Mouse (Mus musculus) inflammation-experienced regulatory T-cells, adult 6 months (primary cell): ENCODE results near the gene Fam71a. TPM values are rescaled to one million over a fixed set of nuclear protein-coding genes. Genes with fewer than 3 reads are reported as not detected.

Experiments
- ATAC-seq: one replicate; pipeline ENCODE4 v1.8.0; 2017
- polyA plus RNA-seq, 3 experiments: library from polyadenylated mRNA; unstranded; fragments of 100-300 nt; shearing (Covaris generic); gene quantifications; one replicate each; pipeline ENCODE4 v1.2.1; 2017

Gene Fam71a
- not detected for polyA plus RNA-seq

DNA sequence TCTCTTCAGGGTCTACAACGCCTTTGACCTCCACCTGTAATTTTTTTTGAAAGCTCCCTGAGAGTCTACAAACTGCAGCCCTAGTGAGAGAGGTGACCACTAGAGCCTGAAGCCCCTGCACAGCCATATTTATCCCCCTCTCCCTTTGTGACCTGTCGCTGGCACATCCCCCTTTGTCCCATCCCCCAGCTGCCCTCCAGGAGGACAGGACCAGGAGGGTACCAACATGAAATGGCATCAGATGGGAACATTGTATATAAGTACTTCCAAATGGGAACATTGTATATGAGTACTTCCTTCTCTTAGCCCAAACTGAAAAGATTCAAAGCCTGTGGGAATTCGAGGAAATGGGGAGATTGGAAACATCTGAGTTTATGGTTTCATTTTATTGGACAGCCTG, at the start of gene Fam71a:
TSS of gene Fam71a (minus strand) at position 101 of the 400 bp plus-strand sequence.
- no peak for ATAC-seq

DNA sequence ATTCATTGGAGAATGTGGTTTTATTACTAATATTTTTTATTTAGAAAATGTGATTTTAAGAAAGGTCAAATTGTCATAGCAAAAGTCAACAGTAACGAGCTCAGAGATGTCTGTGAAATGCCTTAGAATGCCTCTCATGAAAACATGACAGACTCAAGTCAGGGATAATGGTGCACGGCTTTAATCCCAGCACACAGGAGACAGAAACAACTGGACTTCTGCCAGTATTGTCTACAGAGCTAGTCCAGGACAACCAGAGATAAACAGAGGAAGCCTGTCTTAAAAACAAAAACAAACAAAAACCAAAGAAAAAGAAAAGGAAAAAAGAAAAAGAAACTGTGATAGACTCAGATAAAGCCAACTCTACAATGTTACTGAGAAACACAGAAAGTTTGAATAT, 46.5 kb upstream of the Fam71a start:
- no peak for ATAC-seq

- no peak for ATAC-seq
Observed at GRCm38 (mm10) chr1:191205791-191206190, 41.2 kb upstream of the Fam71a start.

DNA sequence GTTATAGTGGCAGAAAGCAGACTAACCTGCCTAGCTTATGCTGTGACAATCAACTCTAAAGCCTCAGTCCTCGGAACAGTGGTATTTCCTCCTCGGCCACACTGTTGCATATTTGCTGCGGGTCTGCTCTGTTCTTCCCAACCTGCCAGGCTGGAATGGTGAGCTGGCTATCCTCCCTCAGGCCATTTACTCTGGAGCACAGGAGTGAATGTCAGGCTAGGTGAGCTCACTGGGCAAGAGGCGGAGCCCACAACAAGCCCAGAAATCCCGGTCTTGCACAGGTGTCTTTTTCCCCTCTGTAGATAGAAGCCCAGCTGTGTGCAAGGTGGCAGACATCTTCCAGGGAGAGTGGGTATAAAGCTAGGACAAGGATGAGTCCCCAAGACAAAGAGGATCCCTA, 40.3 kb upstream of the Fam71a start:
- ATAC-seq = no peak

DNA sequence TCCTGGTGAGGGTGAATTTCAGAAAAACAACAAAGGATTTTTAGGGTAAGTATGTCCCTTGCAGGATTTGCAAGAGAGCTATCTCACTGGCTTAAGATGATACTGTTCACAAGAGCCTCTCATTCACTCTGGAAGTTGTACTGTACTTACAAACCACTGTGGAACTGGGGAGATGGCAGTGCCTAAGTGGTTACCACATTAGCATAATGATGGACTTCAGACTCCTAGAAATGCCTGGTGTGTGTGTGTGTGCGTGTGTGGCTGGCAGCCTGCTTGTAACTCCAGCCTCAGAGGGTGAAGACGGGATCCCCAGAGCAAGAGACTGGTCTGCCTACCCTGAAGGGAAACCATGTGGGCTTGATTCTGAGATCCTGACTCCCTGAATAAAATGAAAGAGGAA, 38.9 kb upstream of the Fam71a start:
- ATAC-seq = no peak

GRCm38 (mm10) chr1:191202208-191202952, 37.8 kb upstream of the Fam71a start:
- ATAC-seq = no peak

GRCm38 (mm10) chr1:191200816-191201602, 36.4 kb upstream of the Fam71a start:
- ATAC-seq = no peak

DNA sequence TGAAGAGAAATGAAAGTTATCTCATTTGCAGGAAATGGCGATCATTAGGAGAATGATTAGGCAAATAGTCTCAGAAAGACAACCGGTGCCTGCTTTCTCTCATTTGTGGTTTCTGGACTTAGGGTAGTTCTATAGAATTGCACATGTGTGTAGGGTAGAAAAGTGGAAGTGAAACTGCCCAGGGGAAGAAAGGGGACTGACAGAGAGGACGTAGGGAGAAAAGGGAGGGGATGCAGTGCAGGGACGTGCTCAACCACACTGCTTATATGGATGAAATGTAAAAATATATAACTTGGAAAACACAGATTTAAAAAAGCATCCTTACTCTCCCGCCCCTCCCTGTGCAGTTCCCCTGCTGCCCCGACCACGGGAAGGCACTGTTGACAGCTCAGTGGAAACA, 33.3 kb upstream of the Fam71a start:
- no peak for ATAC-seq

DNA sequence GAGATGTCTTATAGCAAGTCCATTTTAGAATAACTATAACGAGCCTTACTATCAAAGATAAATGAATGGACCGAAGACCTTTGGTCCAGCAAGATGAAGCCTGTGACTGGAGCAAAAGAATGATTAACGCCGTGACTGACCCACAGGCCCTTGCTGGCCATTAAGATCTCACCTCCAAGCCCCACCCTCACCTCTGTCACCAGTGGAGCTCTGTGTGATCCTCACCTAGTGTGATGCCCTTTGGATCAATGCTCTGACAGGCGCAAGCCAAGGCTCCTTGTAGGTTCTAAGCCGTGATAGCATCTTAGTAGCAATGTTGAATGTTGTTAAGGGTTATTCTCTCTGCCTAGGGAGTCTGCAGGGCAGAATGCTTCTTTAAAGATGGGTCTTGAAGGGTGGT, 31.4 kb upstream of the Fam71a start:
- ATAC-seq = no peak

DNA sequence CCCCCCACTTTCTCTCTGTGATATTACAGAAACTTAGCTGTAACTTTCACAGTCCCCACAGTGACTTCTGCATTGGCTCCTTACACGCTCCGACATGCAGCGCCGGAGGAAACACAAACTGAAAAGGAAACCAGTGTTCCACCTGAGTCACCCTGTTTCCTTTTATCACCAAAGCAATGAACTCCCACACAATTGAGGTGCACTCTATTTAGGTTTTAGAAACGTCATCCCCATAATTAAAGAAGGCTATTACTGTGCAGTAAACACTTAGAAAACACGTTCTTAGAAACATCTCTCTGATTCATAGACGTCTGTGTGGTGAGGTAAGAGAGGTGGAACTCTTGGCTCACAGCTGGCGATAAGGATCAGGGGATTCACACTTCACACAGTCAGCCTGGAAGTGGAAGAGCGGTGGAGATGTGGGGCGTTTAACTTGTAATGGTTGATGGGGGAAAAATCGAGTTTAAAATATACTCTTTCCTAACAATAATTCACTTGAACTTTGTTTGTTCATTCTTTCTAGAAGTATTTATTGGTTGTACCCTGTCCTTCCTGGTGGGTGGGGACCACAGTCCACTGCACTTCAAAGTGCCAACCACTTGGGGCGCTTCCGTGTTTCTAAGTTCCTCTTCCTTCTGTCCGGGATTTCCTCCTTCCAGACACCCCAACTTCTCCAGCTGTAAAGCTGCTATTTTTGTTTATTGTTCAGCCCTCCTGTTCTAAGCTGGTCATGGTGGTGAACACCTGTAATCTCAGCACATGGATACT, 29.2 kb upstream of the Fam71a start:
- ATAC-seq = peak; percentile 94

DNA sequence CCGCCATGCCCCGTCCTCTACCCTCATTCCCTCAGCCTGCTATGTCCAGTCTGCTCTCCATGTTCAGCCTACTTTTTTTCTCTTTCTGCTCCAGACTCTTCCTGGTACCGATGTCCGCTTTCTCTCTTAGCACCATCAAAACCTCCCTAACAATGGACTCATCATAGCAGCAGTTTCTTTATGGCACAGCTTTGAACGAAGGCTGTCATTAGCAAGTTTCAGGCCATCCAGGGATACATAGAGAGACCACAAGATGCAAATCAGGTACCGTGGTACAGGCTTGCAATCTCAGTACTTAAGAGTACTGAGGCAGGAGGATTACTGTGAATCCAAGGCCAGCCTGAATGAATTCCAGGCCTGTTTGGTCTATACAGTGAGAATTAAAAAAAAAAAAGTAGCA, 28.1 kb upstream of the Fam71a start:
- ATAC-seq = no peak

DNA sequence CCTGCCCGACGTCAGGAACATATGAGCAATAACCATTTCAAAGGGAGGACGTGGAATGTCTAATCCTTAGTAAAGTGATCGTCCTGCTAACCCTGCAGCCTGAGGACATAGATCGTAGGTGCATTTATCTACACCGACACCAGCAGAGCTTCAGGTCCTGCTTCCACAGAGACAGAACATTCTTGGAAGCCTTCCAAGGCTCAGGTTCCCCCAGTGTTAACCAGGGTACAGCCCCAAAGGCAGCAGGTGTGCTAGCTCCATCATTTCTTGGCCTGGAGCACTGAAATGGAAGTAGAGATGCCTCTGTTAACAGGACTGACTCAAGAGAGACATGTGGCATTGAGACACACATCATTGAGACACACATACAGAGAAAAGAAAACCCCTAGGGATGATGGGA, 27.6 kb upstream of the Fam71a start:
- no peak for ATAC-seq

DNA sequence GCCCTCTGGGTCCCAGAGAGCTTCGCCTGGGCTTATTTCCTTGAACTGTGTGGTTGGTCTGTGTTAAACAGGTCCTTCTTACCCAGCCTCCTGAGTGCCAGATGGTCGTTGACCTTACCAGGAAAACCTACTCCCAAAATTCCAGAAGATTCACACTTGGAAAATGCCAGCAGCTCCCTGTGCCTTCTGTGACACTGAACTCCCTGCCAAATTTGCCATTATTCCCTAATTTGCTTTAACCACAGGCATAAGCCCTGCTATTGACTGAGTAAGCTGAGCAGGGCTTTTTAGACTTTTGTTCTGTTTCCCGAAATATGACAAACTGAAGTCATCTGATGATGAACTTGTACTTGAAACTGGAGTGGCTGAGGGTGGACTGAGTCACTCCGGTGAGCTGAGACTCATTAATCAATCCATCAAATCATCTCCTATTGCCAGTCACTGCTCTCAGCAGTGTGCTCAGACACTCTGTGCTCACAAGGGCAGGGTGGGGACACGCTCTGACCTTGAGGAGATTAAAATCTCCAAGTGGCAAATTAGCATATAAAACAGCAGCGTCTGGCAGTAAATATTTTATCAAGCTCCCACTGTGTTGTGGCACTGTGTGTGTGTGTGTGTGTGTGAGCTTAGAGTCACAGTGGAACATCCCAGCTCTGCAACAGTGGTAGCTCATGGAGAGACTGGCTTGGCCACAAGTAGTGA, 25.2 kb upstream of the Fam71a start:
- no peak for ATAC-seq

GRCm38 (mm10) chr1:191186386-191186770, 21.8 kb upstream of the Fam71a start:
- ATAC-seq = no peak

DNA sequence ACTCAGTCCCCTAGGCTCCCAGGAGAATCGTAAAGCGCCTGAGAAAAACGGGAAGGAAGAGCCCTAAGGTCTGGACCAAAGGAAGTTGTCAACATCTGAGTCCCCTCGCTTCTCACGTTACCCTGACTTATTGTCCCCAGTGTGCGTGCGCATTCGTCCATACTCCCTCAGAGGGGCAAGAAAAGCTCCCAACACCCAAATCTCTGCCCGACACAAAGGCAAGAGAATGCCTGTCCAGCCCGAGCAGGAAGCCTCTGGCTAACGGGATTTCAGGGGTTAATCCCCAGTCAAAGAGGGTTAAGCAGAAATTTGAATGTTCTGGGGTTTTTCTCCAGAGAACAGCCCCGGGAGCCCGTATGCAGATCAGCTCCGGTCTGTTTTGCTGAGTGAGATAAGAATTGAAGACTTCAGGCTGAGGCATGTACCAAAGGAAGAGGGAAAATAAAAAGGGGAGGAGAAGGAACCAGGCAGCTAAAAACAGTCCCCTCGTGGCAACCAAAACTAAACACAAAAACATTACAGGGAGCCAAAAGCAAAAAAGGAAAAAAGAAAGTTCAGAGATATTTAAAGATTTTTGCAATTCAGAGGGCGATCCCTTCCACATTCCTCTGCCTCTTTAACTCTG, 21.3 kb upstream of the Fam71a start:
- ATAC-seq = no peak

DNA sequence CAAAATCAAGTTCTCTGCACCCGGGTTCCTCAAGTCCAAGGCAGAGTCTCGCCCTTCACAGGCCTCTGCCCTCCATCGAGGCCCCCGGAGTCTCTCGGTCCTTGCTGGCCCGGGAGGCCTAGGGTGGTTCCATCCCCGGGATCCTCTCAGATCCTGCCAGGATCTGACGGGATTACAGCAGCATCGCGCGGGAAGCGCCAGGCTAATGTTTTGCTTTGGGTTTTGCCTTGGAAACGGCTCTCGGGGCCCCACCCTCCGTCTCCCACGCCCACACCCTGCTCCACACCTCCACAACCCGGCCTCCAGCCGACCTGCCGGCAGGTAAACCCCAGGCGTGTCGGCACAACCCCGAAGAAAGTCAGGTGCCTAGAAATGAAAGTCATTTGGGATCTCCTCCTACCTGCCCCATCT, 20.2 kb upstream of the Fam71a start:
- ATAC-seq = peak; percentile 7

- ATAC-seq = no peak
Observed at GRCm38 (mm10) chr1:191184066-191184815, 19.6 kb upstream of the Fam71a start.

DNA sequence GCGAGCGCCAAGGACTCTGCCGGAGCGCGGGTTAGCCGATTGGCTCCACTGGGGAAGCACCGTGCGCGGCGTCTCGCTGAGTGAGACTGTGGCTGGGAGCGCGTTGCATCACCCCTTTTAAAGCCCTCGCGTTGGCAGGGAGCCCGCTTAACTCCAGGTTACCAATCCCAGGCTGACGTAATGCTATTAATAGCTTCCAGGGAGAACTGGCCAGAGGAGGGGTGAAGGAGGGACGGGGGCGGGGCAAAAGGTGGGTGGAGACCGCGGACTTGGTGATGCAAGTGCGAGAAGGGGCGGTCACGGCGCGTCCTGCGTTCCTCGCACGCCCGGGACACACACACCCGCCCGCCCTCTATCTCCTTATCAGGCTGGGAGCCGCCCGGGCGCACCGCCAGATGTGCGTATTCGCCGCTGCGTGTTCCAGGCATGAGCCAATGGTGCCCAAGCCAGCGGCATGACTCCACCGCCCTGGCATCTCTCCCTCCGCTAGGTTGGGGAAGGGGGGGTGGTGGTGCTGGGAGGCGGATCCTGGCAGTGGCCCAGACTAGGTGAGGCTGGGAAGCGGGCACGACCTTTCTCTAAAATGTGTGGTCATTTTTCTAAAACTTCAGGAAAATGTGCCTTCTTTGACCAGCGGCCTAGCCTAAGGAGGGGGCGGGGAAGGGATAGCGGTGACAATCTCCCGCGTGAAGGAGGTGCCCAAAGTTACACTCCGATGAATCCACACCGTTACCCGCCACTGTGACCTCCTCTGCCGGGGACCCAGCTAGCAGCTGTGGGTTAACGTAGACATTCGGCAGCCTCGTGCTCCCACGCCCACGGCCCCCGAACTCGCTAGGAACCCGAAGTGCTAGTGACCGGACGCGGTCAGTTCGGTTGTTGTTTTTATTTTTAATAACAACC, 18.8 kb upstream of the Fam71a start:
- peak; percentile 54 for ATAC-seq

DNA sequence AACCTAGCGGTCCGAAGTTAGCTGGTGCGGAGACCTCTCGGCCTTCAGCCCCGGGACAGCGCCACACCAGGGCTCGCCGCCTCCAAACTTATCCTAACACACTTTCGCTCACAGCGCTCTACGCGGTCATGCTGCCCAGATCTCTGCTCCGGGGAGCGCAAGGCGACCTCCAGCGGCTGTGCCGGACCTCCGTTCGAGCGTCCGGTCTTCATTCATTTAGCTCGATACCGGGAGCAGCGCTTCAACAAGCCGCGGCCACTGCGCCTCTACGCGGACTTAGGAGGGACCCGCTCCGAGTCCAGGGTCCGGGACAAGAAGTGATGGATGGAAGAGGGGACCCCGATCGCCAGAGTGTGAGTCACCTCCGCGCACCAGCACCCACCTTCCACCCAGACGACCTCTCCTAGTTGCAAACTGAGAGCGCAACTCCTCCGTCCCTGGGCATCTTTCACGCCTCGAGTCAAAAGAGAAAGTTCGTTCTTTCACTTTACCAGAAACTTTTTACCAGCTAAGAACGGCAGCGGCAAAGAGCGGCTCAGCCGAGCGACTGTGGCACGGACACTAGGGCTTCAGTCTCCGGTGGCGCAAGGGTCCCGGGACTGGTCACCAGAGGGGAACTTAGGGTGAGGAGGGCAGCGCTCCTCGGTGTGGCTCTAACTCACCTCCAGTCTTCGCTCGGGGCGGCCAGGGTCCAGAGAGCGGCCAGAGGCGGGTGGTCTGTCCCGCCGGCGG, 18.0 kb upstream of the Fam71a start:
- ATAC-seq = peak; percentile 7
